Mouse (Mus musculus) mesoderm, embryonic 11.5 days (tissue): ENCODE data around the gene Olfr520.
A peak's percentile ranks its signal among the peaks of the same experiment; 100 is the strongest.
"Not testable (repeated sequence)": the region's sequence is repeated elsewhere in the genome, so short reads cannot be mapped to it uniquely, and the experiment has no call there.

Source experiments
- DNase-seq: peaks from one replicate; pipeline ENCODE4 v3.0.0-alpha.2; 2012; ENCODE audit warnings: low read depth, low spot score

The Olfr520 gene

GRCm38 (mm10) chr7:99729973-99730372 is at the start of gene Olfr520:
TSS of gene Olfr520 (plus strand) at chr7:99730273.
- DNase-seq = no peak

GRCm38 (mm10) chr7:99680771-99681170 is 49.3 kb upstream of the Olfr520 start:
- DNase-seq = no peak

GRCm38 (mm10) chr7:99684086-99684485 is 46.0 kb upstream of the Olfr520 start:
- no peak for DNase-seq

GRCm38 (mm10) chr7:99690819-99691218 is 39.3 kb upstream of the Olfr520 start:
- no peak for DNase-seq

GRCm38 (mm10) chr7:99692396-99692795 is 37.7 kb upstream of the Olfr520 start:
- no peak for DNase-seq

- DNase-seq = no peak
Measured at GRCm38 (mm10) chr7:99693387-99693786, 36.7 kb upstream of the Olfr520 start.

- no peak for DNase-seq
Measured at GRCm38 (mm10) chr7:99693976-99694375, 36.1 kb upstream of the Olfr520 start.

GRCm38 (mm10) chr7:99694424-99694823 is 35.6 kb upstream of the Olfr520 start:
- DNase-seq = not testable (repeated sequence)

- DNase-seq = no peak
Measured at GRCm38 (mm10) chr7:99695471-99696057, 34.5 kb upstream of the Olfr520 start.

GRCm38 (mm10) chr7:99698576-99698975 is 31.5 kb upstream of the Olfr520 start:
- DNase-seq = no peak

- no peak for DNase-seq
Measured at GRCm38 (mm10) chr7:99699106-99699505, 31.0 kb upstream of the Olfr520 start.

GRCm38 (mm10) chr7:99699709-99700151 is 30.3 kb upstream of the Olfr520 start:
- DNase-seq = no peak

- no peak for DNase-seq
Measured at GRCm38 (mm10) chr7:99700641-99701040, 29.4 kb upstream of the Olfr520 start.

GRCm38 (mm10) chr7:99702201-99702600 is 27.9 kb upstream of the Olfr520 start:
- DNase-seq = no peak

- no peak for DNase-seq
Measured at GRCm38 (mm10) chr7:99704736-99705519, 25.1 kb upstream of the Olfr520 start.

GRCm38 (mm10) chr7:99706341-99707037 is 23.6 kb upstream of the Olfr520 start:
- no peak for DNase-seq

- DNase-seq = no peak
Measured at GRCm38 (mm10) chr7:99707038-99707595, 23.0 kb upstream of the Olfr520 start.

- no peak for DNase-seq
Measured at GRCm38 (mm10) chr7:99707671-99708070, 22.4 kb upstream of the Olfr520 start.

- no peak for DNase-seq
Measured at GRCm38 (mm10) chr7:99708301-99708721, 21.8 kb upstream of the Olfr520 start.

GRCm38 (mm10) chr7:99708750-99709149 is 21.3 kb upstream of the Olfr520 start:
- no peak for DNase-seq

- DNase-seq = no peak
Measured at GRCm38 (mm10) chr7:99709992-99710391, 20.1 kb upstream of the Olfr520 start.

GRCm38 (mm10) chr7:99710476-99710875 is 19.6 kb upstream of the Olfr520 start:
- DNase-seq = peak; percentile 53
